Mouse (Mus musculus) hindbrain, postnatal 0 days (tissue): ENCODE data around the gene Myrip. TPM values are rescaled to one million over a fixed set of nuclear protein-coding genes. Genes with fewer than 3 reads are reported as not detected.
A peak's percentile ranks its signal among the peaks of the same experiment; 100 is the strongest.
"Not testable (repeated sequence)": the region's sequence is repeated elsewhere in the genome, so short reads cannot be mapped to it uniquely, and the experiment has no call there.

ENCODE experiments used
- ATAC-seq: fragments of 200-750 bp; cut with Nextera tagmentation; 2 replicates; pipeline ENCODE4 v1.8.0; 2017; ENCODE audit warnings: mild to moderate bottlenecking, moderate TSS enrichment, moderate library complexity
- DNase-seq: peaks from one replicate; pipeline ENCODE4 v3.0.0-alpha.2; 2015; ENCODE audit warnings: low spot score
- H3K27ac ChIP-seq: fragments of 300-500 bp; sonication (generic); 2 replicates; pipeline ENCODE4 v1.5.1; 2014; ENCODE audit warnings: mild to moderate bottlenecking
- H3K27me3 ChIP-seq: fragments of 300-500 bp; sonication (generic); 2 replicates; pipeline ENCODE4 v1.6.1; 2014; ENCODE audit warnings: low read length, mixed read lengths; ENCODE audit not compliant: insufficient read depth
- H3K36me3 ChIP-seq: fragments of 300-500 bp; sonication (generic); 2 replicates; pipeline ENCODE4 v1.6.1; 2014; ENCODE audit warnings: low read length, mixed read lengths; ENCODE audit not compliant: insufficient read depth
- H3K4me1 ChIP-seq: fragments of 300-500 bp; sonication (generic); 2 replicates; pipeline ENCODE4 v1.6.1; 2014; ENCODE audit warnings: antibody characterized with exemption, low read length, mixed read lengths; ENCODE audit not compliant: insufficient read depth
- H3K4me2 ChIP-seq: fragments of 300-500 bp; sonication (generic); 2 replicates; pipeline ENCODE4 v1.6.1; 2014; ENCODE audit warnings: low read depth, mild to moderate bottlenecking, low read length, moderate library complexity, mixed read lengths
- H3K4me3 ChIP-seq: fragments of 300-500 bp; sonication (generic); 2 replicates; pipeline ENCODE4 v1.5.1; 2014; ENCODE audit warnings: low read length
- H3K9ac ChIP-seq: fragments of 300-500 bp; sonication (generic); replicated peaks from 2 replicates; pipeline ENCODE4 v1.6.1; 2014; ENCODE audit warnings: mild to moderate bottlenecking, low read length, moderate library complexity, mixed read lengths
- H3K9me3 ChIP-seq: fragments of 300-500 bp; sonication (generic); 2 replicates; pipeline ENCODE4 v1.6.1; 2016; ENCODE audit warnings: low read length, mixed read lengths
- CTCF ChIP-seq: IDR thresholded peaks from 2 replicates; pipeline ENCODE4 v1.5.1; 2016; ENCODE audit warnings: antibody characterized with exemption, control low read depth, low read depth
- WGBS: fragments of 180-500 bp; shearing (Covaris S2); extraction: QIAGEN DNeasy Blood & Tissue Kit; methylation state at CpG from one replicate; pipeline ENCODE4 v1.1.7; 2014; 5-methylcytosine and 5-hydroxymethylcytosine counted together
- polyA plus RNA-seq: library from polyadenylated mRNA; unstranded; fragments of >200 nt; fragmentation: Nextera tagmentation; extraction: Ambion mirVana; gene quantifications from 2 replicates; pipeline ENCODE4 v1.2.1, GENCODE M21; 2015
- total RNA-seq: library from RNA; depleted of rRNA; stranded (reverse); fragments of >200 nt; gene quantifications from 2 replicates; pipeline ENCODE4 v1.2.3, GENCODE M21; 2014

Myrip gene
- total and polyA plus RNA-seq, 2 experiments from 2014 or later, result 7.5 to 22.8 TPM

GRCm38 (mm10) chr9:120371633-120372032 lies 70.3 kb downstream of the Myrip start:
- DNase-seq (no peak), ATAC-seq (no peak)
- TF ChIP-seq CTCF, result no peak
- no peak overlapping the region for H3K27ac ChIP-seq
- H3K9me3 ChIP-seq, result no peaks in the 10 kb centered on the region
- H3K4me1 ChIP-seq, result peaks cover 5% of the 10 kb centered on the region; the same call in 1 of the 2 replicates
- no peak overlapping the region for H3K4me2 ChIP-seq
- H3K4me3 ChIP-seq, result no peak overlapping the region
- H3K27me3 ChIP-seq, result no peaks in the 10 kb centered on the region
- WGBS, result 75% methylated on average over 5 of the region's 5 CpGs
- H3K36me3 ChIP-seq, result no peaks in the 10 kb centered on the region
- H3K9ac ChIP-seq, result no peak overlapping the region

DNA sequence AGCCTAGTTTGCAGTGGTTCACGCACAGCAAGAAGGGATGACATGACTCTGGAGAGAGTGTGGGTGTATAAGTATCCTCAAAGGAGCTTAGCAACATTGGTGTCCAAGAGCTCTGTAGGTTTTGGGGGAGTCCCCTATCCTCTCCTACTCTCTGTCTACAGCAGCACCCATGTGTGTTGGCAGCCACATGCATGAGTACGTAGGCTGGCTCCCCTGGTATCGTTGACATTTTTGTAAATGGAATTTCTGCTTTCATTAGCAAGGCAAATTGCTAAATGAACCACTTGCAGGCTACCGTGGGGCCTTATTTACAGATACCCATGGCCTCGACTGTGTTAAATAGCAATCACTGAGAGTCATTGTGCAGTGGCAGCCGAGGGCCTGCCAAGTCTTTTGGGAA lies 71.0 kb downstream of the Myrip start:
- TF ChIP-seq CTCF, result no peak
- 53% methylated on average over 6 of the region's 6 CpGs for WGBS
- Histone ChIP-seq H3K9me3 (no peaks in the 10 kb centered on the region), H3K4me2 (no peak overlapping the region), H3K4me1 (peaks cover 5% of the 10 kb centered on the region; the same call in 1 of the 2 replicates), H3K27me3 (no peaks in the 10 kb centered on the region), H3K27ac (no peak overlapping the region), H3K9ac (no peak overlapping the region), H3K36me3 (no peaks in the 10 kb centered on the region), H3K4me3 (no peak overlapping the region)
- no peak for ATAC-seq
- no peak for DNase-seq

GRCm38 (mm10) chr9:120377726-120378125 lies 76.4 kb downstream of the Myrip start:
- Histone ChIP-seq H3K4me3 (no peak overlapping the region), H3K27me3 (no peaks in the 10 kb centered on the region), H3K9me3 (no peaks in the 10 kb centered on the region), H3K36me3 (no peaks in the 10 kb centered on the region), H3K4me1 (no peaks in the 10 kb centered on the region), H3K4me2 (no peak overlapping the region), H3K27ac (peak overlapping the region; percentile 15; the same call in 1 of the 2 replicates), H3K9ac (no peak overlapping the region)
- ATAC-seq (peak; percentile 29; the same call in 1 of the 2 replicates), DNase-seq (peak; percentile 88)
- WGBS, result 27% methylated on average over 11 of the region's 11 CpGs
- peak; percentile 95 for TF ChIP-seq CTCF

DNA sequence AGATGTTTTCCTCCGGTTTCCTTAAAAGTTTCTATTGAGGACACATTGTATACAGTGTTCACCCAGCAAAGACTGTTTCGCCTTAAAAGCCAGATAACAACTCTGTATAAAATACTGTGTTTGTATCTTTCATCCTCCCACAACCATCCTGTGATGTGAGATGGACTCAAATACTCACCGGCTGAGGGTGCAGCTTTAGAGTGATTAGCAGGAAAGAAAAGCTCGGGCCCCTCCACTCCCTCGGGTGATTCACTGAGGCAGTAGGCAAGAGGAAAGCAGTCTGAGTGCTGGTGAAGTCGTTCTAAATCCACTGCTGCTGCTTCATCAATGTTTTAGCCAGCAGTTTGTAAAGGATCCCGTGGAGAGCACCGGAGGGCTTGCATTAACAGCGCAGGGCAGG lies 93.9 kb downstream of the Myrip start:
- Histone ChIP-seq H3K36me3 (no peaks in the 10 kb centered on the region), H3K9me3 (no peaks in the 10 kb centered on the region), H3K27ac (no peak overlapping the region), H3K4me3 (no peak overlapping the region), H3K4me1 (no peaks in the 10 kb centered on the region), H3K27me3 (no peaks in the 10 kb centered on the region), H3K4me2 (no peak overlapping the region), H3K9ac (no peak overlapping the region)
- WGBS, result 43% methylated on average over 9 of the region's 9 CpGs
- ATAC-seq (no peak), DNase-seq (no peak)
- TF ChIP-seq CTCF, result no peak

GRCm38 (mm10) chr9:120396579-120397185 lies 95.4 kb downstream of the Myrip start:
- no peaks in the 10 kb centered on the region for H3K36me3 ChIP-seq

DNA sequence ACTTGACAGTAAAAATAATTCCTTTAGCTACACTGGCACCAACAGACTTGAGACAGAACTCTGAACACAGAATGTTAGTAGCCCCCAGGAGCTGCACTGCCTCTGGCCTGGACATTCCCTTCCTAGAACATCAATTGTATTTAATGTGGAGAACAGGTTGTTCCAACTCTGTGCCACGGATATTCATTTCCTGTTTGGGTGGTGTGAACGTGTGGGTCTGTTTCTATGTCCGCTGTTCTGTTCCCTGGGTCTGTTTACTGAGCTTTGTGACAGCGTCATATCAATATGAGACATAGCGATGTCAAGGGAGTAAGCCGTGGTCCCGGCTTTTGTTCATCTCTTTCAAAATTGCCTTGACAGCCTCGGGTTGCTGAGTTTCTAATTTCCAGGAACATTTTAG lies 97.0 kb downstream of the Myrip start:
- ATAC-seq (no peak), DNase-seq (no peak)
- 85% methylated on average over 8 of the region's 8 CpGs for WGBS

More at GRCm38 (mm10) chr9:120396579-120397185, 95.4 kb downstream of the Myrip start:
- Histone ChIP-seq H3K4me3 (no peak overlapping the region), H3K4me2 (no peak overlapping the region), H3K9ac (no peak overlapping the region), H3K9me3 (no peaks in the 10 kb centered on the region), H3K27ac (no peak overlapping the region), H3K27me3 (no peaks in the 10 kb centered on the region), H3K4me1 (no peaks in the 10 kb centered on the region)
- no peak for DNase-seq
- no peak for ATAC-seq
- WGBS, result 88% methylated on average over 7 of the region's 7 CpGs
- no peak for TF ChIP-seq CTCF

DNA sequence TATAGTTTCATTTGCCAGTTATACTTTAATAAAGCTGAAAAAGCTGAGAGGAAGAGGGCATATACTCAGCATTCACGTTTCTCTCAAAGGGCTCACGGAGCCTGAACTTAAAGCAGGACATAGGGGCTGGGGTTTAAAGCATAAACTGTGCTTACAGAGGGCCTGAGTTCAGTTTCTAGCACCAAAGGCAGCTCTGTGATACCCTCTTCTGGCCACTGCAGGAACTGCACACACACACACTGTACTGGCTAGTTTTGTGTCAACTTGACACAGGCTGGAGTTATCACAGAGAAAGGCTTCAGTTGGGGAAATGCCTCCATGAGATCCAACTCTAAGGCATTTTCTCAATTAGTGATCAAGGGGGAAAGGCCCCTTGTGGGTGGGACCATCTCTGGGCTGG lies 98.2 kb downstream of the Myrip start:
- WGBS, result 93% methylated on average over 2 of the region's 2 CpGs
- H3K27me3 ChIP-seq, H3K27ac ChIP-seq, H3K9ac ChIP-seq, H3K9me3 ChIP-seq, H3K4me3 ChIP-seq, ATAC-seq, H3K36me3 ChIP-seq, H3K4me1 ChIP-seq, H3K4me2 ChIP-seq: not testable (repeated sequence)
- peak; percentile 63 for TF ChIP-seq CTCF
- peak; percentile 34 for DNase-seq

More for the DNA sequence above, 97.0 kb downstream of the Myrip start:
- Histone ChIP-seq H3K4me3 (no peak overlapping the region), H3K9ac (no peak overlapping the region), H3K27me3 (no peaks in the 10 kb centered on the region), H3K4me1 (no peaks in the 10 kb centered on the region), H3K27ac (no peak overlapping the region), H3K36me3 (no peaks in the 10 kb centered on the region), H3K4me2 (no peak overlapping the region), H3K9me3 (no peaks in the 10 kb centered on the region)
- TF ChIP-seq CTCF, result no peak
